Mouse (Mus musculus): Measurements from ENCODE around the gene Slc51b. TPM values are rescaled to one million over a fixed set of nuclear protein-coding genes. Genes with fewer than 3 reads are reported as not detected.

Gene Slc51b
- total RNA-seq, 2 experiments from 2014 or later = not detected

GRCm38 (mm10) chr9:65382031-65382750, 40.6 kb downstream of the Slc51b start:
- DNase-seq = peak; percentile 60
- Histone ChIP-seq H3K27ac (peak overlapping the region; percentile 85), H3K4me3 (no peak overlapping the region)
- TF ChIP-seq CTCF (IDR thresholded peaks at IDR 0.05) = no peak
- intact Hi-C loops (cut with DNase I) = no loop called here

GRCm38 (mm10) chr9:65381017-65381590, 41.7 kb downstream of the Slc51b start:
- no peak for TF ChIP-seq CTCF (IDR thresholded peaks at IDR 0.05)
- intact Hi-C loops (cut with DNase I) = no loop called here
- Histone ChIP-seq H3K27ac (peak overlapping the region; percentile 85), H3K4me3 (no peak overlapping the region)
- DNase-seq = peak; percentile 61

GRCm38 (mm10) chr9:65375163-65375934, 47.4 kb downstream of the Slc51b start:
- intact Hi-C loops (cut with DNase I) = no loop called here
- peak overlapping the region; percentile 87 for H3K27ac ChIP-seq
- DNase-seq = peak; percentile 50
- TF ChIP-seq CTCF (IDR thresholded peaks at IDR 0.05) = no peak
- peak overlapping the region; percentile 48 for H3K4me3 ChIP-seq

GRCm38 (mm10) chr9:65374468-65375162, 48.1 kb downstream of the Slc51b start:
- H3K27ac ChIP-seq = peak overlapping the region; percentile 87
- DNase-seq = peak; percentile 84
- H3K4me3 ChIP-seq = peak overlapping the region; percentile 48
- intact Hi-C loops (cut with DNase I) = no loop called here
- TF ChIP-seq CTCF (IDR thresholded peaks at IDR 0.05) = no peak

GRCm38 (mm10) chr9:65372449-65372848, 50.3 kb downstream of the Slc51b start:
- H3K27ac ChIP-seq = no peak overlapping the region
- peak; percentile 64 for DNase-seq
- TF ChIP-seq CTCF (IDR thresholded peaks at IDR 0.05) = peak; percentile 69
- H3K4me3 ChIP-seq = no peak overlapping the region
- intact Hi-C loops (cut with DNase I) = loop anchor here (1.0 kb wide), 1 partner anchor 60 kb away; no protein-coding TSS in a partner anchor

GRCm38 (mm10) chr9:65371756-65372155, 51.0 kb downstream of the Slc51b start:
- no peak for DNase-seq
- Histone ChIP-seq H3K4me3 (no peak overlapping the region), H3K27ac (no peak overlapping the region)
- TF ChIP-seq CTCF (IDR thresholded peaks at IDR 0.05) = no peak
- intact Hi-C loops (cut with DNase I) = loop anchor here (1.0 kb wide), 1 partner anchor 61 kb away; no protein-coding TSS in a partner anchor

- Histone ChIP-seq H3K4me3 (no peak overlapping the region), H3K27ac (no peak overlapping the region)
- no peak for DNase-seq
- intact Hi-C loops (cut with DNase I) = no loop called here
- TF ChIP-seq CTCF (IDR thresholded peaks at IDR 0.05) = no peak
Measured at GRCm38 (mm10) chr9:65365721-65366120, 57.0 kb downstream of the Slc51b start.

GRCm38 (mm10) chr9:65363684-65364083, 59.1 kb downstream of the Slc51b start:
- intact Hi-C loops (cut with DNase I) = no loop called here
- no peak overlapping the region for H3K4me3 ChIP-seq
- no peak for DNase-seq
- TF ChIP-seq CTCF (IDR thresholded peaks at IDR 0.05) = no peak
- H3K27ac ChIP-seq = no peak overlapping the region

Other genes with a start within 250 kb of the Slc51b start
- gene Parp16, start 227.6 kb downstream of the Slc51b start, total RNA-seq (2021) = 1 to 10 TPM; 3.6 to 3.9 TPM
- gene Cilp, start 157.8 kb downstream of the Slc51b start, total RNA-seq (2021) = 10 to 100 TPM; 13.0 to 35.4 TPM
- 10 to 100 TPM; 54.0 to 72.6 TPM for gene Clpx, start 128.7 kb downstream of the Slc51b start, total RNA-seq (2021)
- gene Pdcd7, start 76.9 kb downstream of the Slc51b start, total RNA-seq (2021) = 10 to 100 TPM; 10.1 to 19.5 TPM
- 1 to 10 TPM in 1 of 2 experiments, under 1 TPM in 1; 0.43 to 1.1 TPM for gene Ubap1l, start 61.9 kb downstream of the Slc51b start, total RNA-seq (2021)
- gene Kbtbd13, start 31.3 kb downstream of the Slc51b start, total RNA-seq (2021) = 10 to 100 TPM in 1 of 2 experiments, 1 to 10 TPM in 1; 7.8 to 19.5 TPM
- 1 to 10 TPM; 3.1 to 3.3 TPM for gene Rasl12, start 24.4 kb downstream of the Slc51b start, total RNA-seq (2021)
- 1 to 10 TPM; 4.3 to 5.7 TPM for gene Mtfmt, start 12.8 kb upstream of the Slc51b start, total RNA-seq (2021)
- 1 to 10 TPM; 6.1 to 6.6 TPM for gene Spg21, start 38.0 kb upstream of the Slc51b start, total RNA-seq (2021)
- not detected for gene Ankdd1a, start 97.2 kb upstream of the Slc51b start, total RNA-seq (2021)
- 1 to 10 TPM; 4.4 to 4.5 TPM for gene Plekho2, start 157.1 kb upstream of the Slc51b start, total RNA-seq (2021)
- not detected for gene Pif1, start 164.2 kb upstream of the Slc51b start, total RNA-seq (2021)
- 1 to 10 TPM in 1 of 2 experiments, under 1 TPM in 1; 0.99 to 1.8 TPM for gene Rbpms2, start 206.7 kb upstream of the Slc51b start, total RNA-seq (2021)
- 100 to 1,000 TPM; 195 to 201 TPM for gene Oaz2, start 245.0 kb upstream of the Slc51b start, total RNA-seq (2021)

Measured in gastrocnemius, adult 2 months (tissue).